Mouse (Mus musculus) layer of hippocampus, adult 18-20 months (tissue): Measurements from ENCODE around the gene Gda. TPM values are rescaled to one million over a fixed set of nuclear protein-coding genes. Genes with fewer than 3 reads are reported as not detected.

Experiments
- DNase-seq, 2 experiments: peaks; one replicate each; pipeline ENCODE4 v3.0.0; 2022; ENCODE audit warnings: low spot score in 2 of 2
- total RNA-seq, 2 experiments: library from RNA; stranded (reverse); gene quantifications; 2 replicates each; pipeline ENCODE4 v1.2.3; 2021

Gda gene
- total RNA-seq, 2 experiments from 2014 or later, result 113 to 128 TPM

DNA sequence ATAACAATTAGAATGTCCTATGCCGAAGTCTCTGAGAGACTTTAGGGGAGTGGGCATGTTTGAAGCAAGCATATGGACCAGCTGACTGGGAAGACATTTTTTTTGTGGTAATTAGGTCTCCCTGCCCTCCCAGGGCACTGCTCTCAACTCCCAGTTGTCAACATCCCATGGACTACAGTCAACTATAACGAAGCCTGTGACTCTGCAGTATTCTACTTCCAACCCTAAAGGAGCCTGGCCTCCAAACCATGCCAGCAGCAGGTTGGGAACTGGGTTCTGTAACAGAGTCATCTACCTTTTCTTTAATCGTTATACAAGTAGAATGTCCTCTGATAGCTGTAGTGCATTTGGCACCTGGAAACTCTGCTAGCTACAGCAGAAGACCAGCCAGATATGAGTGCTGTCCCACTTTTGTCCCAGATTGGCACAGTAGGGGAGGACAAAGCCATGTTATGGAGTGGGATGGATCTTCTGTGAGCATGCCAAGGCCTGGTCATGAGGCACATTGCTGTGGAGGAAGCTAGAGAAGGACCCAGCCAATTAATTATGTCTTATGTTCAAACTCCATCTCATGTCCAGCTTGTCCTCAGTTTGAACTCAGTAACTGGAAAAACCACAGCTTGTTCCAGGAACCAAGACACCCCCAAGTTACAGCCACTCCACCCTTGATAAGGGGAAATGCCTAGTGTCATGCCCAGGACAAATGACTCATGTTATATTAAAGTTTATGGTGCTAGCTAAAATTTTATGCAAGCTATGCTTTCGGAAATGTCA is 96.6 kb downstream of the Gda start:
- DNase-seq, result no peak

DNA sequence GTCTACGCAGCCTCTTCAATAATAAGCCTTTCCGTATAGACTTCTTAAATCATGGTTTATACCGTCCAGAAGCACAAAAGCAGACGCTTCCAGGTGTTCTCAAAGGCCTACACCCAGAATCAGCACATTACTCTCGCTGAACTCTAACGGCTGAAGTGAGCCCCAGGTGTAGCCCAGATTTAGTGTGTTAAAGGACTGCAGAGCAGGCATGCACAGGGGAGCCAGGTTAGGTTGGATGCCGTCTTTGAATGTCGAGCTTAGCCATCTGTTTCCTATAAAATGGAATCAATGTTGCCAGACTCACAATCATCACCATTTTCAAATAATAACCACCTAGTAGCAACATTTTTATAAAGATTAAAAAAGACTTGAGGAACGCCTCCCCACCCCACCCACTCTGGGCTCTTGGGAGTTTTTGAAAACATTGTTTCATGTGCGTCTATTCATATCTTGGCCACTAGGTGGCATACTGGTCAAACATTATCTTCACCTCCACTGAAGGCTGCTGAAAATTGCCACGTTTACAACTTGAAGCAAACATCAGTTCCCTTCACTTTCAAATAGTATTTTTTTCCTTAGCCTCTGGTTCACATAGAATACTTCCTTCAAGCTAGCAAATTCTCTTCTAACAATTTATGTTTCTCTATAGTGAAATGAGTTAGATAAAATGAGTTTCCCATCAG is 100.0 kb downstream of the Gda start:
- peak in 1 of 2 experiments; percentile 61 for DNase-seq

- no peak for DNase-seq
These were observed 100.7 kb downstream of the Gda start for GRCm38 (mm10) chr19:21372395-21373072.

GRCm38 (mm10) chr19:21371337-21371736 is 101.9 kb downstream of the Gda start:
- DNase-seq, result no peak

DNA sequence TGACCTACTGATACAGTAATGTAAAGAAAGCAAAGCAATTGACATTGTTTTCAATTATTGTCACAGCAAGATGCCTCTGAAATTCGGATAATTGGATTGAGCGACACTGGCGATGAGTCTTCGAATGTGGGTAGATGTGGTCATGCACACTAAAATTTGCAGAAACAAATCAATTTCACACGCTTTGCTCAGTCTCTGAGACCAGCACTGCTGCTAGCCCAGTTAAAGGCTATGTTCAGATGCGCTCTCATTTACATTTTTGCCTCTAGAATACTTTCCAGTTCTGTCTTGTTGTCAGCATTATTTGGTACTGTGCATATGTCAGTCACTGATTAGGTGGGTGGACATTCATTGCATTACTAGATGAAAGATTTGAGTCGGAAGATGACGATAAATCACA is 102.5 kb downstream of the Gda start:
- no peak for DNase-seq

DNA sequence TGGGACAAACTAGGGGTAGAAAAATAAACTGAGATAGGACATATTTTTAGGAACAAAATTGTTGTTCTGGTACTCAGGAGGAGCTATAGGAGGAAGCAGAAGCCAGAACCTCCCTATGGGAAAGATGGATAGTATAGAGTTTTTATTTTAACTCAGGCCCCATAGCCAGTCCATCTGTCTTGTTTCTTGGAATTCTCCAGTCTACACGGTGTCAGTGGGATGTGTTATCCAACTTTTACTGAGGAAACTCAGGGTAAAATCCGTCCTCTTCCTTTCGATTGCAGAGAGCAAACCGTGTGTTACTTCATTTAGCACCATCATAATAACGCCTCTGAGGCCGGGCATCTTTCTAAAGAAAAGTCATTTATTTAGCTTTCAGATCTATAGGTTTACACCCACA is 104.1 kb downstream of the Gda start:
- DNase-seq, result no peak

GRCm38 (mm10) chr19:21368595-21368994 is 104.7 kb downstream of the Gda start:
- no peak for DNase-seq

DNA sequence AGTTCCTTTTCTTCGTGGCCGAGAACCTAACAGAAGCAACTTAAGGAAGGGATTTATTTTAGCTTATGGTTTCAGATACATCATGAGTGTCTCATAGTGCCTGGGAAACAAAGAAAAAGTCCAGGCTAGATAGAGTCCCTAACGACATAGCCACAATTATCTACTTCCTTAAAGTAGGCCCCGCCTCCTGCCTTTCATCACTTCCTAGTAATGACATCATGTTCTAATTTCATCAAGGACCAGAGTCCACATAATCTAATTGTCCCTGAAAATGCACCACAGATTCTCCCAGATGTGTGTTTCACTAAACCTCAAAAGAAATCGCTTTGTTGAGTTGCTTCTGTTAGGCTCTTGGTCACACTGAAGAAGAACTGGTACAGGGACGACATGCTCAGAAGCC is 115.5 kb downstream of the Gda start:
- no peak for DNase-seq

DNA sequence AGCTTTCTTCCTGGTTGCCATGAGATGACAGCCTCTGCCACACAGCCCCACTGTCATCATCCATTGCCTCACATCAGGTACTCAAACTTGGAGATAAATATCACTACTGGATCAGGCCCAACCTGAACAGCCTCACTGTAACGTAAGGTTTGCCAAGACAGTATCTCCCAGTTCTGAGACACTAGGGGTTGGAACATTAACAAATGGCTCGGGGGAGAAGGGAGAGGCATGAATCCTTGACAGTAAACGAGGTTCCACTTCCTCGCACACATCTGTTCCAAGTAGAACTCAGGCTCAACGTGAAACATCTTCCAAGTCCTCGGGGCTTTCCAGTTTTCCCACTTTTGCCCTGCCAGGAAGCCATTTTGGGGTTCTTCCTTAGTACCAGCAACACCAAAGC is 123.6 kb downstream of the Gda start:
- DNase-seq, result no peak

DNA sequence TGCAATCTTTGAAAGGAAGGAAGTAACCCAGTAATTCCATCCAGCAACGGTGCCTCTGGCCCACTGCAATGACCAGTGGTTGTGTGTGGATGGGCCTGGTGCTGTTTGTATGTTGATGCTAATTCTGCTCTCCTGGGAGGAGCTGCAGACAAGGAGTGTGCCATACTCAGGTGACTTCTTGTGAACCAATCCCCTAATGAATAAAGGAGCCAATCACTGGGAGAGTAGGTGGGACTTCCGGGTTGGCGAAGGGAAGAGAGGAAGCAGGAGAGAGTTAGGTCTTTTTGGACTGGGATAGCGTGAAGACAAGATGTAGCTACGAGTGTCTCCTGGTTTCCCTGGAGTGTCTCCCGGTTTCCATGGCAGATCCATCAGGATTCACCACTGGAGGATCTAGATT is 126.6 kb downstream of the Gda start:
- DNase-seq, result no peak

Other genes with a start within 250 kb of the Gda start
- 100 to 1,000 TPM; 140 to 143 TPM for gene Zfand5, start 201.2 kb downstream of the Gda start, total RNA-seq
- 10 to 100 TPM; 23.2 to 29.0 TPM for gene 1110059E24Rik, start 179.5 kb upstream of the Gda start, total RNA-seq
- gene Abhd17b, start 179.7 kb upstream of the Gda start, total RNA-seq, result 10 to 100 TPM; 40.8 to 44.6 TPM